15 mouse cellular contexts compared by ENCODE assay signal in genomic region chr11:5263078-5263730, GRCm38 (mm10). TPM values are rescaled to one million over a fixed set of nuclear protein-coding genes. Genes with fewer than 3 reads are reported as not detected.
DNase-seq lines count a peak whose midpoint lies in the region; ATAC-seq and TF ChIP-seq lines count a peak whose summit lies in the region.
"Had no signal": no experiment of that assay in that cellular context is flagged by ENCODE, and none has a peak within 500 bp of the region (broad histone marks: within the 10 kb centered on the region; RNA-seq: fewer than 3 reads in every experiment).

No protein-coding gene starts in this region.

- no peak for TF ChIP-seq CTCF in kidney, postnatal 0 days (IDR thresholded peaks at IDR 0.05; ENCODE audit: low read depth)
- TF ChIP-seq CTCF in ES-Bruce4 (IDR thresholded peaks at IDR 0.05; ENCODE audit: low read depth, low read length): no peak

- H3K4me2 ChIP-seq in kidney, postnatal 0 days (ENCODE audit: low read length): no peak overlapping the region
- H3K4me2 ChIP-seq: midbrain, embryonic 15.5 days had no signal

- H3K4me1 ChIP-seq in kidney, postnatal 0 days (replicated peaks; ENCODE audit: insufficient read depth, low read length): peaks cover 7% of the 10 kb centered on the region; the same call in 1 of the 2 replicates
- peaks cover 3% of the 10 kb centered on the region for H3K4me1 ChIP-seq in ES-Bruce4 (ENCODE audit: control insufficient read depth, insufficient read depth, low read length)

- no peak overlapping the region for H3K27ac ChIP-seq in kidney, postnatal 0 days
- H3K27ac ChIP-seq in ES-Bruce4 (ENCODE audit: insufficient read depth, low read length): no peak overlapping the region
- H3K27ac ChIP-seq: forebrain, embryonic 13.5 days; hindbrain, postnatal 0 days; left cerebral cortex, adult 2 months; liver, embryonic 14.5 days; midbrain, embryonic 15.5 days had no signal

- 65% methylated on average over 26 of the region's 26 CpGs for WGBS in kidney, postnatal 0 days

- ATAC-seq in kidney, postnatal 0 days (replicated peaks; ENCODE audit: low FRiP score, low read depth): 0 out of 2 replicates have a peak, but pooled peaks have one; percentile 5
- no peak for ATAC-seq in activated CD4-positive, CD25-positive, alpha-beta regulatory T cell, adult 4 months
- no peak for ATAC-seq in erythroid progenitor cell, adult 5-6 weeks (replicated peaks; ENCODE audit: low FRiP score, poor library complexity, severe bottlenecking)
- ATAC-seq: forebrain, embryonic 13.5 days; hindbrain, postnatal 0 days; midbrain, embryonic 15.5 days had no signal

- no peaks in the 10 kb centered on the region for H3K9me3 ChIP-seq in kidney, postnatal 0 days (replicated peaks; ENCODE audit: low read length)
- H3K9me3 ChIP-seq in ES-Bruce4 (replicated peaks; ENCODE audit: control insufficient read depth, insufficient read depth, low read length, poor library complexity, severe bottlenecking): no peaks in the 10 kb centered on the region
- H3K9me3 ChIP-seq: forebrain, embryonic 13.5 days; midbrain, embryonic 15.5 days had no signal

- no peaks in the 10 kb centered on the region for H3K36me3 ChIP-seq in kidney, postnatal 0 days (ENCODE audit: insufficient read depth, low read length)
- no peaks in the 10 kb centered on the region for H3K36me3 ChIP-seq in ES-Bruce4 (ENCODE audit: control insufficient read depth, insufficient read depth, low read length, poor library complexity, severe bottlenecking)
- H3K36me3 ChIP-seq: midbrain, embryonic 15.5 days had no signal

- no peak overlapping the region for H3K9ac ChIP-seq in kidney, postnatal 0 days (ENCODE audit: low read depth, low read length)
- peak overlapping the region; percentile 50 for H3K9ac ChIP-seq in ES-Bruce4 (ENCODE audit: low read depth, poor library complexity, severe bottlenecking)
- H3K9ac ChIP-seq: forebrain, embryonic 13.5 days; liver, embryonic 14.5 days; midbrain, embryonic 15.5 days had no signal

- no peak overlapping the region for H3K4me3 ChIP-seq in kidney, postnatal 0 days (replicated peaks; ENCODE audit: low read depth, low read length)
- H3K4me3 ChIP-seq in ES-Bruce4 (ENCODE audit: low read depth, low read length): peak overlapping the region; percentile 14
- H3K4me3 ChIP-seq: forebrain, embryonic 13.5 days; left cerebral cortex, adult 2 months; midbrain, embryonic 15.5 days had no signal

- DNase-seq in cerebellum, adult 9-11 months: peak; percentile 38
- DNase-seq in cerebellum, postnatal 25 days: no peak
- no peak for DNase-seq in kidney, postnatal 0 days (ENCODE audit: low spot score)
- DNase-seq in kidney, adult 9 months: no peak
- peak; percentile 6 for DNase-seq in forelimb bud, embryonic 11.5 days (ENCODE audit: low read depth, low spot score)
- DNase-seq: gastrocnemius, postnatal 36 days; right cerebral cortex, postnatal 25 days had no signal

- TF ChIP-seq EP300 in ES-Bruce4 (IDR thresholded peaks at IDR 0.05; ENCODE audit: insufficient read depth, low read depth, low read length): no peak

- H3K27me3 ChIP-seq in kidney, postnatal 0 days (ENCODE audit: insufficient read depth, low read length): no peaks in the 10 kb centered on the region
- H3K27me3 ChIP-seq in ES-Bruce4 (ENCODE audit: control insufficient read depth, insufficient read depth, low read length, poor library complexity, severe bottlenecking): no peaks in the 10 kb centered on the region

- TF ChIP-seq POLR2A in ES-Bruce4 (IDR thresholded peaks at IDR 0.05; ENCODE audit: insufficient read depth, low read length): no peak

RNA-seq across cellular contexts. Expression of gene Kremen1, which starts 1.8 kb away (rescaled TPM):
- polyA plus RNA-seq in kidney, postnatal 0 days (2015; fragmentation: Nextera tagmentation; extraction: Ambion mirVana): 18.3 and 20.0 TPM in 2 replicates
- polyA plus RNA-seq in ES-Bruce4 (2011; ENCODE audit: insufficient read depth, insufficient read length, low read depth, missing spikeins): 27.8 and 30.2 TPM in 2 replicates
- polyA plus RNA-seq in activated CD4-positive, CD25-positive, alpha-beta regulatory T cell, adult 4 months (2017; shearing (Covaris generic)): 1 to 10 TPM; 3.3 to 4.2 TPM
- 0.36 and 1.3 TPM in 2 replicates for total RNA-seq in erythroid progenitor cell, adult 5-6 weeks (2015; ENCODE audit: low replicate concordance)
- 0.39 and 1.4 TPM in 2 replicates for total RNA-seq in erythroid progenitor cell, adult 5-6 weeks (2017; ENCODE audit: low replicate concordance)

Comparison
In these comparisons a context has a peak if more than half of its experiments do, and no peak if none do; other contexts are left out.
1. DNase-seq: peak in cerebellum, adult 9-11 months (single experiment) and forelimb bud, embryonic 11.5 days (single experiment); none in cerebellum, postnatal 25 days (0 of 2), kidney, postnatal 0 days (single experiment) and kidney, adult 9 months (single experiment).